Mouse (Mus musculus) liver, adult 2 months (tissue): ENCODE data around the gene Soat1. TPM values are rescaled to one million over a fixed set of nuclear protein-coding genes. Genes with fewer than 3 reads are reported as not detected.

Source experiments
- DNase-seq: peaks from one replicate; pipeline ENCODE4 v3.0.0-alpha.2; 2011; ENCODE audit warnings: low read depth, low spot score; ENCODE audit errors: extremely low read depth
- H3K27ac ChIP-seq: fragments of 200-500 bp; replicated peaks from 2 replicates; pipeline ENCODE4 v1.5.1; 2012; ENCODE audit warnings: low read depth, mild to moderate bottlenecking, control low read depth, inconsistent platforms, low read length; ENCODE audit not compliant: insufficient read depth
- H3K27me3 ChIP-seq: fragments of 200-500 bp; 2 replicates; pipeline ENCODE4 v1.6.1; 2012; ENCODE audit warnings: mild to moderate bottlenecking, moderate library complexity, low read length, inconsistent platforms; ENCODE audit not compliant: control insufficient read depth, insufficient read depth
- H3K36me3 ChIP-seq: fragments of 200-500 bp; 2 replicates; pipeline ENCODE4 v1.6.1; 2012; ENCODE audit warnings: low read length, inconsistent platforms; ENCODE audit not compliant: control insufficient read depth, insufficient read depth
- H3K4me1 ChIP-seq: fragments of 200-500 bp; 2 replicates; pipeline ENCODE4 v1.6.1; 2011; ENCODE audit warnings: low read length; ENCODE audit not compliant: control insufficient read depth, insufficient read depth
- H3K4me3 ChIP-seq: fragments of 200-500 bp; 2 replicates; pipeline ENCODE4 v1.5.1; 2011; ENCODE audit warnings: low read depth, mild to moderate bottlenecking, control low read depth, low read length, moderate library complexity; ENCODE audit not compliant: insufficient read depth
- H3K79me2 ChIP-seq: fragments of 200-500 bp; 2 replicates; pipeline ENCODE4 v1.6.1; 2012; ENCODE audit warnings: inconsistent platforms, mild to moderate bottlenecking, low read length, moderate library complexity; ENCODE audit not compliant: control insufficient read depth, insufficient read depth
- H3K9ac ChIP-seq: fragments of 200-500 bp; 2 replicates; pipeline ENCODE4 v1.6.1; 2012; ENCODE audit warnings: low read depth, mild to moderate bottlenecking, control low read depth, inconsistent platforms, low read length
- CTCF ChIP-seq: fragments of 200-500 bp; IDR thresholded peaks from 2 replicates; pipeline ENCODE4 v1.5.1; 2011; ENCODE audit warnings: low read depth, low read length, control low read depth
- POLR2A ChIP-seq: fragments of 200-500 bp; IDR thresholded peaks from 2 replicates; pipeline ENCODE4 v1.6.1; 2011; ENCODE audit warnings: low read length, control low read depth; ENCODE audit not compliant: insufficient read depth; ENCODE audit errors: extremely low read depth
- WGBS: fragments of 180-500 bp; shearing (Covaris S2); methylation state at CpG from one replicate; pipeline ENCODE4 v1.1.7; 2018; 5-methylcytosine and 5-hydroxymethylcytosine counted together
- polyA plus RNA-seq: library from polyadenylated mRNA; depleted of rRNA; stranded (reverse); fragments of >200 nt; gene quantifications from 2 replicates; pipeline ENCODE4 v1.2.3, GENCODE M21; 2012
- total RNA-seq: library from RNA; depleted of rRNA; stranded (reverse); fragments of >200 nt; gene quantifications from 2 replicates; pipeline ENCODE4 v1.2.3, GENCODE M21; 2014

Gene Soat1
- total and polyA plus RNA-seq, 2 experiments = 2.4 to 5.9 TPM

DNA sequence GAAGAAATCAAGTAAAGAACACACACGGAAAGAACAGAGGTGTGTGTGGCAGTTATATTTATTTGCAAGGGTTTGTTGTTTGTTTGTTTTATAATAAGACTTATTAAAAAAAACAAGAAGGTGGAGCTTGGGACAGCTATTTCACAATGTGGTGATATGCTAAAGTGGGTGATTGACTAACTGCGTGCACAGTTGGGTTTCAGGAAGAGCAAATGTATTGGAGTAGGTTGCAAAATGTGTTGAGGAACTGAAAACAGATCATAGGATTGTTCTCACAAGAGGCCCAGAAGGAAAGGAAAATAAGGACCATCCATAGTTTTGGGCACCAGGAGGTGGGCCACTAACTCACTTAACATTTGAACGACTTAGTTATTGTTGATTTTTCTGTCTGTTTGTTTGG lies 3.1 kb downstream of the Soat1 start:
- peak; percentile 48 for DNase-seq
- WGBS = 33% methylated on average over 3 of the region's 3 CpGs
- Histone ChIP-seq H3K27me3 (peaks cover 17% of the 10 kb centered on the region), H3K9ac (no peak overlapping the region), H3K36me3 (no peaks in the 10 kb centered on the region), H3K79me2 (no peaks in the 10 kb centered on the region), H3K4me1 (peaks cover 5% of the 10 kb centered on the region; the same call in 1 of the 2 replicates), H3K4me3 (no peak overlapping the region), H3K27ac (no peak overlapping the region)
- TF ChIP-seq CTCF = no peak
- TF ChIP-seq POLR2A = no peak

DNA sequence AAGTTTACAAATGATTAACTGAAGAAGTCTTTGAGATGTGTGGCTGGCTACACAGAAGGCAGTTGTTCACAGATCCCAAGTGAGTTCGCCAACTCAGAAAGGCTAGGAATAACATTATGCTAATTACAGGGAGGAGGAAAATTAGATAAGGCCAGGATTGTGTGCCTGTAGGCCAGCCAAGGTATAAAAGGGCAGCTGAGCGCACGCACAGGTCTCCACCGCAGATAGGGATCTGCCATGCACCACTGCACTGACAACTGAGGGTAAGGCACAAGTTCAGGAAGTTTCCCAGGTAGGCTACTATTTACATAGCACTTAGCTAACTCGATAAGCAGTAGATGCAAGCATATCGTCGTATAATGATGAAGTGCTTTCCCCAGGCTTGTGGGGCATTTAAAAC lies 3.6 kb downstream of the Soat1 start:
- Histone ChIP-seq H3K79me2 (no peaks in the 10 kb centered on the region), H3K4me1 (peaks cover 5% of the 10 kb centered on the region; the same call in 1 of the 2 replicates), H3K36me3 (no peaks in the 10 kb centered on the region), H3K9ac (no peak overlapping the region), H3K4me3 (no peak overlapping the region), H3K27me3 (peaks cover 20% of the 10 kb centered on the region), H3K27ac (no peak overlapping the region)
- DNase-seq = peak; percentile 45
- TF ChIP-seq POLR2A = no peak
- TF ChIP-seq CTCF = no peak
- WGBS = 25% methylated on average over 7 of the region's 7 CpGs

DNA sequence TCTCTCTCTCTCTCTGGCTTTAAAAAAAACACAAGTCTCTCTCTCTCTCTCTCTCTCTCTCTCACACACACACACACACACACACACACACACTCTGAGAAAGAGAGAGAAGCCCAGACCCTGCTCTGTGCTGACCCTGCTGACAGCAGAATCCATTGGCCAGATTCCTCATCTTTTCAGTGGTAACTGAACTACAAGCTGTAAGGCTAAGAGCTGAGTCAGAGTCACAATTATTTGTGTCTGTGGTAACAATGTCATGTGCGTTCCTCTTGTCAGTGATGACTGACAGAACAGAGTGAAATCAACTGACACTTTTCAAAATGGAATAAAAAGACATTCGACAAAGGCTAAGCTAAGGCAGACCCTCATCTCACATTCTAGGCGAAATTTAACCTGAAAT lies 5.6 kb downstream of the Soat1 start:
- H3K36me3 ChIP-seq = no peaks in the 10 kb centered on the region
- H3K27me3 ChIP-seq = peaks cover 16% of the 10 kb centered on the region; the same call in 1 of the 2 replicates
- DNase-seq = no peak
- no peak overlapping the region for H3K4me3 ChIP-seq
- 88% methylated on average over 3 of the region's 3 CpGs for WGBS
- H3K27ac ChIP-seq = no peak overlapping the region
- no peak for TF ChIP-seq POLR2A
- TF ChIP-seq CTCF = no peak
- H3K9ac ChIP-seq = no peak overlapping the region
- peaks cover 5% of the 10 kb centered on the region; the same call in 1 of the 2 replicates for H3K4me1 ChIP-seq
- no peaks in the 10 kb centered on the region for H3K79me2 ChIP-seq

DNA sequence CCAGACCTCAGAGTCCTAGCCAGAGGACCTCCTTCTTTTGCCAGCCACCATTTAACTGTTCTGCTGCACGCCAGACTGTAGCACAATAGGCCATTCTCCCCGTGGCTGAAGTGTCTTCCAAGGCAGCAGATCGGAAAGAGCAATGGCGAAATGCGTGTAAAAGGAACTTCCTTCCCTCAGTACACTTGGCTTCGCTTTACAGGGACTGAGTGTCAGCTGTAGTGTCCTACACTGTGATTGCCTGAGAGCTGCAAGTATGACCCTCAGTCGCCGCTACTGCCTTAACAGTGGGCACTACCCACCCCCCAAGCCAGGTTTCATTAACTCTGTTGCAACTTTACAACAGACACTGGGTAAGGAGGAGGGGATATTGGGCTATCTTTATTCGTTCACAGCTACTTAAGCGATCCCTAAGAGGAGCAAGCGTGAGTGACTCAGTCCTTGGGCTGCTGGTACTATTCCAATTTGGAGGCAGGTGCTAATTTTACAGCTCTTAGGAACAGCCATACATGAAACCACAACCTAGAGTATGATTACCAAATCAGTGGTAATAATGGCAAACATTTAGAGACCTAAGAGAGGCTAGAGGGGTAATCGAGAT lies 6.4 kb downstream of the Soat1 start:
- no peaks in the 10 kb centered on the region for H3K36me3 ChIP-seq
- no peak overlapping the region for H3K27ac ChIP-seq
- TF ChIP-seq POLR2A (no peak), CTCF (no peak)
- H3K27me3 ChIP-seq = peaks cover 16% of the 10 kb centered on the region; the same call in 1 of the 2 replicates
- H3K79me2 ChIP-seq = no peaks in the 10 kb centered on the region
- H3K4me3 ChIP-seq = no peak overlapping the region
- peaks cover 5% of the 10 kb centered on the region; the same call in 1 of the 2 replicates for H3K4me1 ChIP-seq
- H3K9ac ChIP-seq = no peak overlapping the region
- no peak for DNase-seq
- 88% methylated on average over 12 of the region's 12 CpGs for WGBS

DNA sequence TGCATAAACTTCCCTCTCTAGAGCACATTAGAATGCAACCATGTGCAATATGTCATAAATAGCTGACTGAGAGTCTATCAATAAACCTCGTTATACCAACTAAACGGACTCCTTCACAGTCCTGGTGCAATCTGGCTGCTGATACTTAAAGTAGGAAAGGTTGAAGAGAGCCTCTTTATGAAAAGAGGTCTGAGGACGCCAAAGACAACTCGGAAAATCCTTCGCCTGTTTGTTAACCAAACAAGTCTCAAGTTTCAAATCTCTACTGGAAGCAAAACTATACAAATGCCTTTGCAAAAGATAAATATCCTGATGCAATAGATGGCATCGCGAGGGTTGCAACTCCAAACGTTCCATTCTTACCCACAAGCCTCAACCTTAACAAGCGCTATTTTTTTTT lies 9.2 kb downstream of the Soat1 start:
- Histone ChIP-seq H3K4me3 (no peak overlapping the region), H3K79me2 (no peaks in the 10 kb centered on the region), H3K4me1 (peaks cover 6% of the 10 kb centered on the region), H3K36me3 (no peaks in the 10 kb centered on the region), H3K9ac (no peak overlapping the region), H3K27me3 (peaks cover 20% of the 10 kb centered on the region; the same call in 1 of the 2 replicates), H3K27ac (no peak overlapping the region)
- TF ChIP-seq CTCF (no peak), POLR2A (no peak)
- WGBS = 63% methylated on average over 9 of the region's 9 CpGs
- DNase-seq = no peak
